Mouse (Mus musculus) embryonic fibroblast, embryonic 13.5 days (primary cell): ENCODE results near the gene Nbea.

Experiments
- CTCF ChIP-seq: IDR thresholded peaks from 2 replicates; pipeline ENCODE4 v1.5.1; 2011; ENCODE audit warnings: mild to moderate bottlenecking, control low read depth, low read length, moderate library complexity, borderline replicate concordance; ENCODE audit not compliant: insufficient read depth
- POLR2A ChIP-seq: IDR thresholded peaks from 2 replicates; pipeline ENCODE4 v1.6.1; 2011; ENCODE audit warnings: low read depth, mild to moderate bottlenecking, control low read depth, low read length, moderate library complexity

GRCm38 (mm10) chr3:55889227-55889626 lies 294.3 kb downstream of the Nbea start:
- TF ChIP-seq POLR2A (no peak), CTCF (no peak)
